Mouse (Mus musculus): ENCODE results near the gene Cetn3. TPM values are rescaled to one million over a fixed set of nuclear protein-coding genes. Genes with fewer than 3 reads are reported as not detected.

Gene Cetn3
- polyA plus RNA-seq, 1 experiment from 2014 or later: 228 TPM

DNA sequence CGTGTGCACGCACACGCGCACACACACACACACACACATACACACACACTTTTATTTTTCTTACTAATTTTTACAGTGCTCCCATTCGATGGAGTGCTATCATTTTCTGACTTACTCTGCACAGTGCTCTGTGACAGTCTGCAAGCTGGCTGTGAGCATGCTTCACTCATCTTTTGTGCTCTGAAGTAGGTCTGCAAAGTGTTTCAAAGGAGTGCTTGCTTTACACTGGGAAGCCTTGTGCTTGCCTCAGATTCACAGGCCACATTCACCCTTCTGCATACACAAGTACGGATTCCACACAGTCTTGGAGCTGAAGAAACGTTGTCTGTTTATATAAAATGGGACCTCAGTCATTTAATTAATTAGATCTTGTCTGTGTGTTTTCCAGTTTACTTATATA is 49.0 kb downstream of the Cetn3 start:
- no peak for ATAC-seq (ENCODE audit: low FRiP score)
- H3K27me3 ChIP-seq: no peaks in the 10 kb centered on the region
- no peak overlapping the region for H3K4me2 ChIP-seq (replicated peaks)
- H3K4me3 ChIP-seq: no peak overlapping the region
- H3K9me3 ChIP-seq (replicated peaks): no peaks in the 10 kb centered on the region
- no peaks in the 10 kb centered on the region for H3K36me3 ChIP-seq
- H3K4me1 ChIP-seq: no peaks in the 10 kb centered on the region
- 95% methylated on average over 7 of the region's 7 CpGs for WGBS
- H3K9ac ChIP-seq: no peak overlapping the region
- H3K27ac ChIP-seq: no peak overlapping the region

DNA sequence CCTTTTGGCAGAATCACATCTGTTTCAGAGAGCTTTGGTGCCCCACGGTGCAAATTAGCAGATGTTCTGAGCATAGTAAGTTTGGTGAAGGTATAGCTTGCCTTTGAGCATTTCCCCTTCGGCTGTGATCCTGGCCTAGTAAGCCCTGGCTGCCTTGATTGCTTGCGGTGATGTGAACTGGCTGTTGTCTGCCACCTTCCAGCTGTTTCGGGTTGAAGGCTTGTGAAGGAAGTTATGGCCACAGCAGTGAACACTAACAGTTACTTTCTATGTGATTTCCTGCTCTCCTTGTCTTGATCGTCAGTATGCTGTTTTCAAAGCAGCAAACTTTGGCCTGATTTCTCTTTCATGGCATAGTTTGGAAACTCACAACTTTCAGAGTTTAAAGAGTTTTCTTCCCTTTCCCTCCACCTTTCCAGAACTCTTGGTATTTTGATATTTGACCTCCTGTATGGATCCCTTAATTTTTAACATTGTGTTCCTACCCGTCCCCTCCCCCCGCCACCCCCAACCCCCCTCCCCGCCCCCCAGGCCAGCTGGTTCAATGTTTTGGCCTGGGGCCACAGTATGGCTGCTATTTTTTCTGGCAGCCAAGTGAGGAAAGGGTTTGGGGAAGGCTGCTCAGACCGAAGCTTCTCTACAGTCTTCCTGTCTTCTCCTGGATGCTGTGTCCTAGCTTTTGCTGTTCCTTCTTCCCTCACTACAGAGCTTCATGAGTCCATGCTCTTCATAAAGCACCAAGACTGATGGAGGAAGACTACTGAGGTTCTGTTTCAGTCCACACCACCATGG is 53.7 kb downstream of the Cetn3 start:
- 77% methylated on average over 9 of the region's 9 CpGs for WGBS
- no peak overlapping the region for H3K4me2 ChIP-seq (replicated peaks)
- no peak overlapping the region for H3K27ac ChIP-seq
- no peaks in the 10 kb centered on the region for H3K27me3 ChIP-seq
- H3K9me3 ChIP-seq (replicated peaks): no peaks in the 10 kb centered on the region
- no peak overlapping the region for H3K4me3 ChIP-seq
- no peak for ATAC-seq (ENCODE audit: low FRiP score)
- H3K4me1 ChIP-seq: no peaks in the 10 kb centered on the region
- H3K9ac ChIP-seq: no peak overlapping the region
- H3K36me3 ChIP-seq: no peaks in the 10 kb centered on the region

DNA sequence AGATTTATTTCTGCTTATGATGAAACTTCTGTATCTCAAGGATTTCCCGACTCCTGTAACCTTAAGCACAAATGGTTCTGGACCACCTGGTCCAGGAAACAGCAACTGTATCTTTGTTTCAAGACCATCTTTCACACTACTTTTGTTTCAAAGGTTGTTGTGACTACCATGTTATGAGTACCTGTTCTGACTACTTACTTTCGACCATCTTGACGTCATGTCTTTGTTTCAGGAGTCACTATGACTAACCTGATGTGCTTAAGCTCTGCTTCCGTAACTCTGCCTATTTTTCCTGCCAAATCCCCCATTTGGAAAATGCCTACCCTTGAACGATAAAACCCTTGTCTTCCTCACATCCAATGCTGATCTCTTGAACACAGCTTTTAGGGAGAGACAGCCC is 55.1 kb downstream of the Cetn3 start:
- Histone ChIP-seq H3K27ac (no peak overlapping the region), H3K36me3 (no peaks in the 10 kb centered on the region), H3K4me1 (no peaks in the 10 kb centered on the region), H3K9ac (no peak overlapping the region), H3K4me2 (replicated peaks) (no peak overlapping the region), H3K9me3 (replicated peaks) (no peaks in the 10 kb centered on the region), H3K27me3 (no peaks in the 10 kb centered on the region), H3K4me3 (no peak overlapping the region)
- no peak for ATAC-seq (ENCODE audit: low FRiP score)
- 95% methylated on average over 5 of the region's 5 CpGs for WGBS

DNA sequence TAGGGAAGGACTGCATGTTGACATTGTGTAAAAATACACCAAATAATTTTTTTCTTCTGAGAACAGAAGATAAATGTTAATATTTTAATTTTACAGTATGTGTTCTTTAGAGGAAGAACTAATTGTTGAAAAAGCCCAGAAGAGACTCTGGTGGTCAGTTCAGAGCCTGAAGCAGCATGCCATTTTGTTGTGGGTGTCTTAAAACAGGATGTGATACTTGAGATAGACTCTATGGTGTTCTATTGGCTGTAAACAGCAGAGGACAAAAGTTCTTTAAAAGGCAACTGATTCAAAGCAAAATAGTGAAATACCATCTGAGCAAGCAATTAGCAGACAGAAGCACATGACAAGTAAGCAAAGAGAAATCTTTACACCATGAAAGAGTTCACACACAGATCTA is 56.1 kb downstream of the Cetn3 start:
- no peaks in the 10 kb centered on the region for H3K9me3 ChIP-seq (replicated peaks)
- H3K4me1 ChIP-seq: no peaks in the 10 kb centered on the region
- ATAC-seq (ENCODE audit: low FRiP score): no peak

DNA sequence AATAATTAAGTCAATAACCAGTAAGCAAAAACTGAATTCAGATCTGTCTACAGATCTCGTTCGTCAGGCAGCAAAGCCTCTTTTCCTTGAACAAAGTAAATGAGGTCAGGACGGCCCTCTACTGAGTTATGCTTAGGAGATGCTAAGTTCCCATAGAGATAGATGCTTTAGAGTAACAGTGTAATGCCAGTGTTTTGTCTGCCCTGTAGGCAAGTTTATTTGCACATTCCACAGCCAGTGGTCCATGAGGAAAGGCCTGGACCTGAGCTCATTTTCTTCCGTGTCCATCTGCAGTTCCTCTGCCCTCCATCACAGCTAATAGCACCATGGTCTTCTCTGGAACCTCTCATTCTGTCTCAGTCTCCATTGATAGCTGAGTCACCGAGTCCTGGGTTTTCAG is 57.4 kb downstream of the Cetn3 start:
- no peak for ATAC-seq (ENCODE audit: low FRiP score)
- H3K27me3 ChIP-seq: no peaks in the 10 kb centered on the region
- H3K4me2 ChIP-seq (replicated peaks): no peak overlapping the region
- H3K27ac ChIP-seq: no peak overlapping the region
- WGBS: 74% methylated on average over 5 of the region's 5 CpGs
- H3K36me3 ChIP-seq: no peaks in the 10 kb centered on the region
- no peak overlapping the region for H3K9ac ChIP-seq
- no peaks in the 10 kb centered on the region for H3K9me3 ChIP-seq (replicated peaks)
- no peak overlapping the region for H3K4me3 ChIP-seq
- H3K4me1 ChIP-seq: no peaks in the 10 kb centered on the region

More for the DNA sequence above, 56.1 kb downstream of the Cetn3 start:
- H3K27ac ChIP-seq: no peak overlapping the region
- H3K27me3 ChIP-seq: no peaks in the 10 kb centered on the region
- H3K36me3 ChIP-seq: no peaks in the 10 kb centered on the region
- no peak overlapping the region for H3K4me3 ChIP-seq
- no peak overlapping the region for H3K4me2 ChIP-seq (replicated peaks)
- no peak overlapping the region for H3K9ac ChIP-seq

DNA sequence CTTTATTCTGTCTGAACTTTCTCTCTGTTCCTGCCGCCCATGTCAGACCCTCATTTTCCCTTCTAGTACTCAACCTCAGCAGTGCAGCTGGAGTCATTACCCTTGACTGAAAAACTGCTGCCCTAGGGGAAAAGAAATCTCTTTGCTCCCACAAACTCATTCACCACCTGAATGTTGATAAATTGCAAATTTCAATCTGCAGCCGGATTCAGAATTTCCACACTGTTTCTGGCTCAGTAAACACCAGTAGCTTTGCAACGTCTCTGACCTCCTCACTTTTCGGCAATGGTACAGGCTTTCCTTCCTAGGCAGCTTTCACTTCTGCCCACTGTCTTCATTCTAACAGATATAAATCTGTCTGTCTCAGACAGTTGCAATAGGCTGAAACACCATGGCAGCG is 57.8 kb downstream of the Cetn3 start:
- no peak overlapping the region for H3K4me2 ChIP-seq (replicated peaks)
- no peaks in the 10 kb centered on the region for H3K4me1 ChIP-seq
- H3K9me3 ChIP-seq (replicated peaks): no peaks in the 10 kb centered on the region
- H3K27me3 ChIP-seq: no peaks in the 10 kb centered on the region
- H3K27ac ChIP-seq: no peak overlapping the region
- no peak overlapping the region for H3K9ac ChIP-seq
- H3K36me3 ChIP-seq: no peaks in the 10 kb centered on the region
- H3K4me3 ChIP-seq: no peak overlapping the region
- no peak for ATAC-seq (ENCODE audit: low FRiP score)
- WGBS: 77% methylated on average over 5 of the region's 5 CpGs

DNA sequence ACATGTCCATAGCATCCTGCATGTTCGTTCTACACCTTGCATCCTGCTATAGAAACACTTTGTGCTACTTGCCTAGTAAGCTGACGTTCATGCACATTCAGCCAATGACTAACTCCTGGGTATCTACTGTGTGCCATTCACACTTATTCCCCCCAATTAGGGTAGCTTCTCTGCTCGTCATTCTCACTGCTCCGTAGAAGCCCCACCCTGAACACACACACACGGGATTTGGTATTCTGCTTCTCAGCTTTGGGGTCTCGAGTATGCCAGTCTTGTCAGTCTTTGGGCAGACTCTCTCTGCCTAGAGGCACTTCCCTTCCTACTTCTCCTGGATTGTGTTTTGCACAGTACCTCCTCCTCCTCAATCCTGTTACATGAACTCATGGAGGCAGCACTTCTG is 59.4 kb downstream of the Cetn3 start:
- no peaks in the 10 kb centered on the region for H3K27me3 ChIP-seq
- ATAC-seq (ENCODE audit: low FRiP score): no peak
- 83% methylated on average over 6 of the region's 6 CpGs for WGBS

More for the DNA sequence above, 59.4 kb downstream of the Cetn3 start:
- H3K4me2 ChIP-seq (replicated peaks): no peak overlapping the region
- no peak overlapping the region for H3K4me3 ChIP-seq
- no peaks in the 10 kb centered on the region for H3K9me3 ChIP-seq (replicated peaks)
- no peaks in the 10 kb centered on the region for H3K36me3 ChIP-seq
- H3K27ac ChIP-seq: no peak overlapping the region
- no peaks in the 10 kb centered on the region for H3K4me1 ChIP-seq
- H3K9ac ChIP-seq: no peak overlapping the region

Other genes starting within 250 kb of the Cetn3 start
- 28.5 and 35.7 TPM in 2 replicates for gene Adgrv1, start 149.9 kb upstream of the Cetn3 start, polyA plus RNA-seq (2016; fragmentation: Nextera tagmentation; extraction: Ambion mirVana)
- 28.4 and 29.9 TPM in 2 replicates for gene Lysmd3, start 125.4 kb upstream of the Cetn3 start, polyA plus RNA-seq (2016; fragmentation: Nextera tagmentation; extraction: Ambion mirVana)
- 7.5 and 9.0 TPM in 2 replicates for gene Polr3g, start 72.1 kb upstream of the Cetn3 start, polyA plus RNA-seq (2016; fragmentation: Nextera tagmentation; extraction: Ambion mirVana)
- 9.9 and 10.1 TPM in 2 replicates for gene Mblac2, start 71.7 kb upstream of the Cetn3 start, polyA plus RNA-seq (2016; fragmentation: Nextera tagmentation; extraction: Ambion mirVana)

Measured in hindbrain, embryonic 12.5 days (tissue).